Mouse (Mus musculus): ENCODE measurements at regions not wholly inside any gene's neighbourhood (a gene's known extent, or its start where the extent isn't known, plus 50 kb on each side); places are given as distances from the start of the nearest gene placed in this dataset.

DNA sequence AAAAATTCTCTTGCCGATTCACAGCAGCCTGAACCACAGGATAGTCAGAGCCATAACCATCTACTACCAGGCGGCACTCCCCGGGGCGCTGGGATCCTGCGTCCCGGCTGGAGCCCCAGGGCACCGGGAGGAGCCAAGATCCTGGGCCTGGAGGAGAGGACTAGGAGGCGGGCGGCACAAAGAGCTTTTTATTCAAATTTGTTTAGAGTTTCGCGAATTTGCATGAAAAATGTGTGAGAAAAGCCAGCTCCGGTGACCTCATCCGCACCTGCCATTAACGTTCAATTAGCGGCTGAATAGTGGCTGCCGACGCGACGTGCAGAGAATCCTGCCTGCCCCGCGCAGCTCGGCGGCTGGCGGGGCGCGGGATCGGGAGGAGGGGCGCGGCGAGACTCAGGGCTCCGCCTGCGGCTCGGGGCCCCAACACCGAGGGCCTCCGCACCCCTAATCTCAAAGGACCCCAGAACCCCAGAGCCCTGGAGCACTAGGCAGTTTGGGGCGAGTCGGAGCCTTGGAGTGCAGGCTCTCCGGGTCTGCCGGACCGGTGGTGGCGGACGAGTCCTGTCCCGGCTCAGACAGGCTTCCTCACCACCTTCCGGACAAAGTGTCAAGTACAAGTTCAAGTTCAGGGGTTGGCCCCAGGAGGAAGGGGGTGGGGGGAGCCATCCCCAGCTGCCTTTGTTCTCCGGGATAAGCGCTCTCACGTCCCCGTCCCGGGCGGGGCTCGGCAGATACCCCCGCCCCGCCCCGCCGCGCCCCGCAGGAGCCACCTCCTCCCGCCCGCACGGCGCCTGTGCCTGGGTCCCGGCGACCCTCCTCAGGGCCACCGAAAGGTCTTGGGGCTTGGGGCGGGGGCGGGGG, 69.3 kb upstream of the Polg start:
- Histone ChIP-seq H3K27me3 (ENCODE audit: control insufficient read depth, insufficient read depth, insufficient read length) (peaks cover 83% of the 10 kb centered on the region), H3K4me3 (ENCODE audit: insufficient read depth, poor library complexity, severe bottlenecking) (no peak overlapping the region)

GRCm38 (mm10) chr7:79534819-79535218, 68.7 kb upstream of the Polg start:
- H3K79me2 ChIP-seq (ENCODE audit: control insufficient read depth, insufficient read depth): no peaks in the 10 kb centered on the region
- no peak overlapping the region for H3K4me3 ChIP-seq (ENCODE audit: insufficient read depth, poor library complexity, severe bottlenecking)
- no peaks in the 10 kb centered on the region for H3K79me3 ChIP-seq (ENCODE audit: low read depth)
- no peak overlapping the region for H3ac ChIP-seq (ENCODE audit: control insufficient read depth, insufficient read length, low read depth)
- H3K36me3 ChIP-seq (ENCODE audit: control insufficient read depth, insufficient read depth): no peaks in the 10 kb centered on the region
- TF ChIP-seq CTCF (IDR thresholded peaks at IDR 0.05; ENCODE audit: control insufficient read depth, insufficient read depth, insufficient read length): no peak
- TF ChIP-seq FOSL1 (IDR thresholded peaks at IDR 0.05; ENCODE audit: insufficient read depth, low read length, poor library complexity, severe bottlenecking): no peak
- TF ChIP-seq USF1 (IDR thresholded peaks at IDR 0.05; ENCODE audit: low read depth): no peak
- no peak for TF ChIP-seq MYOG (IDR thresholded peaks at IDR 0.05; ENCODE audit: control insufficient read depth, extremely low read depth, insufficient read length)
- TF ChIP-seq CEBPB (IDR thresholded peaks at IDR 0.05; ENCODE audit: low read depth): no peak
- no peak for TF ChIP-seq MAX (IDR thresholded peaks at IDR 0.05)
- TF ChIP-seq MYOD1 (IDR thresholded peaks at IDR 0.05; ENCODE audit: control insufficient read depth, insufficient read length, low read depth): no peak
- peaks cover 83% of the 10 kb centered on the region for H3K27me3 ChIP-seq (ENCODE audit: control insufficient read depth, insufficient read depth, insufficient read length)

More for the DNA sequence above, 69.3 kb upstream of the Polg start:
- Histone ChIP-seq H3K79me2 (ENCODE audit: control insufficient read depth, insufficient read depth) (no peaks in the 10 kb centered on the region), H3K36me3 (ENCODE audit: control insufficient read depth, insufficient read depth) (no peaks in the 10 kb centered on the region), H3K79me3 (ENCODE audit: low read depth) (no peaks in the 10 kb centered on the region), H3ac (ENCODE audit: control insufficient read depth, insufficient read length, low read depth) (no peak overlapping the region)
- TF ChIP-seq MAX (IDR thresholded peaks at IDR 0.05) (no peak), CEBPB (IDR thresholded peaks at IDR 0.05; ENCODE audit: low read depth) (no peak), FOSL1 (IDR thresholded peaks at IDR 0.05; ENCODE audit: insufficient read depth, low read length, poor library complexity, severe bottlenecking) (no peak), CTCF (IDR thresholded peaks at IDR 0.05; ENCODE audit: control insufficient read depth, insufficient read depth, insufficient read length) (no peak), USF1 (IDR thresholded peaks at IDR 0.05; ENCODE audit: low read depth) (no peak), MYOG (IDR thresholded peaks at IDR 0.05; ENCODE audit: control insufficient read depth, extremely low read depth, insufficient read length) (no peak), MYOD1 (IDR thresholded peaks at IDR 0.05; ENCODE audit: control insufficient read depth, insufficient read length, low read depth) (no peak)

GRCm38 (mm10) chr7:79534381-79534780, 68.2 kb upstream of the Polg start:
- Histone ChIP-seq H3K79me3 (ENCODE audit: low read depth) (no peaks in the 10 kb centered on the region), H3ac (ENCODE audit: control insufficient read depth, insufficient read length, low read depth) (no peak overlapping the region), H3K36me3 (ENCODE audit: control insufficient read depth, insufficient read depth) (no peaks in the 10 kb centered on the region), H3K27me3 (ENCODE audit: control insufficient read depth, insufficient read depth, insufficient read length) (peaks cover 86% of the 10 kb centered on the region), H3K4me3 (ENCODE audit: insufficient read depth, poor library complexity, severe bottlenecking) (no peak overlapping the region), H3K79me2 (ENCODE audit: control insufficient read depth, insufficient read depth) (no peaks in the 10 kb centered on the region)
- TF ChIP-seq FOSL1 (IDR thresholded peaks at IDR 0.05; ENCODE audit: insufficient read depth, low read length, poor library complexity, severe bottlenecking) (no peak), MAX (IDR thresholded peaks at IDR 0.05) (no peak), MYOD1 (IDR thresholded peaks at IDR 0.05; ENCODE audit: control insufficient read depth, insufficient read length, low read depth) (no peak), USF1 (IDR thresholded peaks at IDR 0.05; ENCODE audit: low read depth) (no peak)

GRCm38 (mm10) chr7:79532626-79533140, 66.5 kb upstream of the Polg start:
- H3K79me3 ChIP-seq (ENCODE audit: low read depth): no peaks in the 10 kb centered on the region
- TF ChIP-seq MYOD1 (IDR thresholded peaks at IDR 0.05; ENCODE audit: control insufficient read depth, insufficient read length, low read depth): no peak
- no peak for TF ChIP-seq MYOG (IDR thresholded peaks at IDR 0.05; ENCODE audit: control insufficient read depth, extremely low read depth, insufficient read length)
- no peak for TF ChIP-seq FOSL1 (IDR thresholded peaks at IDR 0.05; ENCODE audit: insufficient read depth, low read length, poor library complexity, severe bottlenecking)
- no peak for TF ChIP-seq MAX (IDR thresholded peaks at IDR 0.05)
- TF ChIP-seq CEBPB (IDR thresholded peaks at IDR 0.05; ENCODE audit: low read depth): no peak
- no peak for TF ChIP-seq USF1 (IDR thresholded peaks at IDR 0.05; ENCODE audit: low read depth)
- no peak for TF ChIP-seq CTCF (IDR thresholded peaks at IDR 0.05; ENCODE audit: control insufficient read depth, insufficient read depth, insufficient read length)
- no peaks in the 10 kb centered on the region for H3K36me3 ChIP-seq (ENCODE audit: control insufficient read depth, insufficient read depth)
- H3K79me2 ChIP-seq (ENCODE audit: control insufficient read depth, insufficient read depth): no peaks in the 10 kb centered on the region
- H3ac ChIP-seq (ENCODE audit: control insufficient read depth, insufficient read length, low read depth): no peak overlapping the region
- H3K27me3 ChIP-seq (ENCODE audit: control insufficient read depth, insufficient read depth, insufficient read length): peaks cover 86% of the 10 kb centered on the region
- no peak overlapping the region for H3K4me3 ChIP-seq (ENCODE audit: insufficient read depth, poor library complexity, severe bottlenecking)

DNA sequence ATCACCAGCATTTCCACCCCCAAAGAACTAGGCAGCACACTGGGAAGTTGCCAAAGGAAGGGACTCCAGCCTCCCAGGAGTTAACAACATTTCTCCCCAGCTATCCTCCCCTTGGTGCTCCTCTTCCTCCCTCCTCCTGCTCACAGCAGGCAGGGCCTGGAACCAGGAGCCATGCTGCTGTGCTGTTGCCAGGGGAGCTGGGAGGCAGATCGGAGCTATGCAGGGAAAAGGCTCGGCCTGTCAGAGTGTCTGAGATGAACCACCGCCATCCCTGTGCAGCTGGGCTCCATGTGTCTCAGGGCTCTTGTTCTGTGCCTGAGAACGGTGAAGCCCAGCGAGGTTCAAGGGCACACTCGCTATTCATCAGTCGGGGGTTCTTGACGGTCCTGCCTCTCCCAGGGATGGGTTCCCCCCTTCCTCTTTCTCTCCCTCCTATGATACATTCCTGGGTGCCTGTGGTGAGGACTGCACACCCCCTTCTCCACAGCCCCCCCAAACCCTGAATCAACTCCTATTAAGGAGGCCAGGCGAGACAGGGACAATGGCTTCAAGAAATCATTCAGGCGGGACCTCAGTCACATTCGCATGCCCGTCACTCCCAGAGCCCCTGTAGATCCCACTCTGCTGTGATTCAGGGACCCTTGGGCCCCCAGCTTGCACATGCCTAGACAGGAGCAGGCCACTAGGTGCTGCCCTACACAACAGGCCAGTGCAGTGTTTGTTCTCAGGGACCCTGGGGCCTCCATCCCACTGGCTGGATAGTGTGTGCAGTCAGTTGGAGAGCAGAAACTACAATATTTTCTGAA, 65.6 kb upstream of the Polg start:
- Histone ChIP-seq H3ac (ENCODE audit: control insufficient read depth, insufficient read length, low read depth) (no peak overlapping the region), H3K36me3 (ENCODE audit: control insufficient read depth, insufficient read depth) (no peaks in the 10 kb centered on the region), H3K79me2 (ENCODE audit: control insufficient read depth, insufficient read depth) (no peaks in the 10 kb centered on the region), H3K27me3 (ENCODE audit: control insufficient read depth, insufficient read depth, insufficient read length) (peaks cover 88% of the 10 kb centered on the region), H3K4me3 (ENCODE audit: insufficient read depth, poor library complexity, severe bottlenecking) (no peak overlapping the region), H3K79me3 (ENCODE audit: low read depth) (no peaks in the 10 kb centered on the region)
- no peak for TF ChIP-seq MYOD1 (IDR thresholded peaks at IDR 0.05; ENCODE audit: control insufficient read depth, insufficient read length, low read depth)
- TF ChIP-seq CTCF (IDR thresholded peaks at IDR 0.05; ENCODE audit: control insufficient read depth, insufficient read depth, insufficient read length): no peak
- TF ChIP-seq MYOG (IDR thresholded peaks at IDR 0.05; ENCODE audit: control insufficient read depth, extremely low read depth, insufficient read length): no peak
- no peak for TF ChIP-seq CEBPB (IDR thresholded peaks at IDR 0.05; ENCODE audit: low read depth)
- no peak for TF ChIP-seq FOSL1 (IDR thresholded peaks at IDR 0.05; ENCODE audit: insufficient read depth, low read length, poor library complexity, severe bottlenecking)
- no peak for TF ChIP-seq MAX (IDR thresholded peaks at IDR 0.05)
- TF ChIP-seq USF1 (IDR thresholded peaks at IDR 0.05; ENCODE audit: low read depth): no peak
